Mouse (Mus musculus): Measurements from ENCODE around the gene Mst1. TPM values are rescaled to one million over a fixed set of nuclear protein-coding genes. Genes with fewer than 3 reads are reported as not detected.

The Mst1 gene
- polyA plus RNA-seq, 1 experiment from 2014 or later, result 0.81 TPM

DNA sequence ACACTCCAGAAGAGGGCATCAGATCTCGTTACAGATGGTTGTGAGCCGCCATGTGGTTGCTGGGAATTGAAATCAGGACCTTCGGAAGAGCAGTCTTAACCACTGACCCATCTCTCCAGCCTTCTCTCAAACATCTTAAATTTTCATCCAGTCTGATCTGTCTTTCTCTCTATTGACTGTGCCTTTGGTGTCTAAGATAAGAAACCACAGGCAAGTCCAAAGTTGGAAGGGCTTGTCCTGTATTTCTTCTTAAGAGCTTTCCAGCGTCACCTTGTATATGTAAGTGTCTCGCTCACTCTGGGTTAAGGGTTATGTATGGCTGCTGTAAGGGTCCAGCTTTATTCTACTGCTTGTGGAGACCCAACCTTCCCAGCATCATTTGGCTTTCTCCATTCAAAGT lies 51.3 kb downstream of the Mst1 start:
- 89% methylated on average over 5 of the region's 5 CpGs for WGBS

DNA sequence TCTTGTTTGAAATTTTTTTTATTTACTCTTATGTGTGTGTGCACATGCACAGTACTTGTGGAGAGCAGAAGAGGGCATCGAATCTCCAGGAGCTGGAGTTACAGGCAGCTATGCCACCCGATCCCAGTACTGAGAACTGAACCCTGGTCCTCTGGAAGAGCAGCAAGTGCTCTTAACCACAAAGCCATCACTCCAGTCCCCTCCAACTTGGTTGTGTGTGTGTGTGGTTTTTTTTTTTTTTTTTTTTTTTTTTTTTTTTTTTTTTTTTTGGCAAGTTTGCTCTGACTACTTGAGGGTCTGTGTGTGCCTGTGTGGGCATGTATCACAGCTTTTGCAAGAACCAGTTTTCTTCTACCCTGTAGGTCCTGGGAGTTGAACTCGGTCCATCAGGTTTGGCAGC lies 52.1 kb downstream of the Mst1 start:
- 0 out of 2 replicates have a peak, but pooled peaks cover 3% of the 10 kb centered on the region for H3K4me1 ChIP-seq

More for the DNA sequence above, 51.3 kb downstream of the Mst1 start:
- Histone ChIP-seq H3K4me3 (no peak overlapping the region), H3K9me3 (no peaks in the 10 kb centered on the region), H3K27ac (no peak overlapping the region), H3K36me3 (replicated peaks) (no peaks in the 10 kb centered on the region), H3K27me3 (ENCODE audit: poor library complexity, severe bottlenecking) (no peaks in the 10 kb centered on the region), H3K4me1 (no peaks in the 10 kb centered on the region)
- DNase-seq (ENCODE audit: extremely low spot score, low spot score), result no peak

DNA sequence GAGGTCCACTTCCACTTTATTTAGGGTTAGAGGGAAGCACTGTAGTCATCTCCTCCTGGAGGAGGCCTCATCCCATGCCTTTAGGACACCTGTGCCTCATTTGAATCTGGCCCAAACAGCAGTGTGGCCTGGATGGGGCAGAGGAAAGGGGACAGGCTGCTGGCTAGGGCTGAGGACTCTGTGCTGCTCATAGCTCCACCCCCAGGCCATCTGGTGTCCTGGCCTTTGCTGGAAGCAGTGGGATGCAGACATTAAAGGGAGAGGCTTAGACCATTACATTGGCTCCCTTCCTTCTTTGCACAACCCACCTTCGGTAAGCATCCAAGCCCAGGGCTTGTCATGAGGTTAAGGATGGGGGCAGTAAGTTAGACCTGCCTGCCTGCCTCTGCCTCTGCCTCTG lies 53.2 kb downstream of the Mst1 start:
- Histone ChIP-seq H3K27ac (no peak overlapping the region), H3K4me1 (0 out of 2 replicates have a peak, but pooled peaks cover 8% of the 10 kb centered on the region), H3K4me3 (no peak overlapping the region), H3K9me3 (no peaks in the 10 kb centered on the region), H3K36me3 (replicated peaks) (no peaks in the 10 kb centered on the region), H3K27me3 (ENCODE audit: poor library complexity, severe bottlenecking) (no peaks in the 10 kb centered on the region)
- DNase-seq (ENCODE audit: extremely low spot score, low spot score), result no peak
- 69% methylated on average over 1 of the region's 1 CpGs for WGBS

More for the DNA sequence above, 52.1 kb downstream of the Mst1 start:
- no peak overlapping the region for H3K4me3 ChIP-seq
- H3K9me3 ChIP-seq, result no peaks in the 10 kb centered on the region
- no peak for DNase-seq (ENCODE audit: extremely low spot score, low spot score)
- H3K27ac ChIP-seq, result no peak overlapping the region
- WGBS, result 92% methylated on average over 3 of the region's 3 CpGs
- H3K36me3 ChIP-seq (replicated peaks), result no peaks in the 10 kb centered on the region
- H3K27me3 ChIP-seq (ENCODE audit: poor library complexity, severe bottlenecking), result no peaks in the 10 kb centered on the region

Small RNA genes lying within 50 kb of the gene (microRNA-seq; reads per million reads assigned to microRNA genes)
- gene Gm47303 (not detected), gene Mir7088 (not detected)

Other genes starting within 250 kb of the Mst1 start
- 112 and 114 TPM in 2 replicates for gene Rbm6, start 207.2 kb upstream of the Mst1 start, polyA plus RNA-seq (2016; fragmentation: Nextera tagmentation; extraction: Ambion mirVana)
- 12.2 and 12.5 TPM in 2 replicates for gene Mon1a, start 192.3 kb upstream of the Mst1 start, polyA plus RNA-seq (2016; fragmentation: Nextera tagmentation; extraction: Ambion mirVana)
- gene Mst1r, start 173.6 kb upstream of the Mst1 start, polyA plus RNA-seq (2016; fragmentation: Nextera tagmentation; extraction: Ambion mirVana), result 0.49 and 0.60 TPM in 2 replicates
- gene Actl11, start 152.0 kb upstream of the Mst1 start, polyA plus RNA-seq (2016; fragmentation: Nextera tagmentation; extraction: Ambion mirVana), result not detected in 2 replicates
- 17.5 and 18.6 TPM in 2 replicates for gene Camkv, start 144.8 kb upstream of the Mst1 start, polyA plus RNA-seq (2016; fragmentation: Nextera tagmentation; extraction: Ambion mirVana)
- 40.8 and 46.3 TPM in 2 replicates for gene Traip, start 130.3 kb upstream of the Mst1 start, polyA plus RNA-seq (2016; fragmentation: Nextera tagmentation; extraction: Ambion mirVana)
- 6.8 and 10.0 TPM in 2 replicates for gene Uba7, start 104.9 kb upstream of the Mst1 start, polyA plus RNA-seq (2016; fragmentation: Nextera tagmentation; extraction: Ambion mirVana)
- gene Gm20661, start 97.4 kb upstream of the Mst1 start, polyA plus RNA-seq (2016; fragmentation: Nextera tagmentation; extraction: Ambion mirVana), result 0.92 and 1.4 TPM in 2 replicates
- 35.0 TPM in 2 replicates for gene Inka1, start 94.6 kb upstream of the Mst1 start, polyA plus RNA-seq (2016; fragmentation: Nextera tagmentation; extraction: Ambion mirVana)
- 1.7 and 2.7 TPM in 2 replicates for gene Cdhr4, start 87.9 kb upstream of the Mst1 start, polyA plus RNA-seq (2016; fragmentation: Nextera tagmentation; extraction: Ambion mirVana)
- not detected in 2 replicates for gene Gm20662, start 84.1 kb upstream of the Mst1 start, polyA plus RNA-seq (2016; fragmentation: Nextera tagmentation; extraction: Ambion mirVana)
- 50.8 and 53.0 TPM in 2 replicates for gene Ip6k1, start 77.9 kb upstream of the Mst1 start, polyA plus RNA-seq (2016; fragmentation: Nextera tagmentation; extraction: Ambion mirVana)
- gene Gmppb, start 31.2 kb upstream of the Mst1 start, polyA plus RNA-seq (2016; fragmentation: Nextera tagmentation; extraction: Ambion mirVana), result 25.5 and 27.9 TPM in 2 replicates
- gene Amigo3, start 27.3 kb upstream of the Mst1 start, polyA plus RNA-seq (2016; fragmentation: Nextera tagmentation; extraction: Ambion mirVana), result 2.3 and 3.4 TPM in 2 replicates
- gene Rnf123, start 2.9 kb downstream of the Mst1 start, polyA plus RNA-seq (2016; fragmentation: Nextera tagmentation; extraction: Ambion mirVana), result 32.8 and 36.2 TPM in 2 replicates
- 74.1 and 79.4 TPM in 2 replicates for gene Apeh, start 14.2 kb downstream of the Mst1 start, polyA plus RNA-seq (2016; fragmentation: Nextera tagmentation; extraction: Ambion mirVana)
- 0.82 and 1.2 TPM in 2 replicates for gene Bsn, start 109.9 kb downstream of the Mst1 start, polyA plus RNA-seq (2016; fragmentation: Nextera tagmentation; extraction: Ambion mirVana)
- 74.0 and 76.4 TPM in 2 replicates for gene Dag1, start 183.5 kb downstream of the Mst1 start, polyA plus RNA-seq (2016; fragmentation: Nextera tagmentation; extraction: Ambion mirVana)
- 31.6 and 34.3 TPM in 2 replicates for gene Nicn1, start 210.0 kb downstream of the Mst1 start, polyA plus RNA-seq (2016; fragmentation: Nextera tagmentation; extraction: Ambion mirVana)
- 34.8 and 40.0 TPM in 2 replicates for gene Amt, start 216.4 kb downstream of the Mst1 start, polyA plus RNA-seq (2016; fragmentation: Nextera tagmentation; extraction: Ambion mirVana)
- gene Rhoa, start 225.7 kb downstream of the Mst1 start, polyA plus RNA-seq (2016; fragmentation: Nextera tagmentation; extraction: Ambion mirVana), result 257 and 290 TPM in 2 replicates
- gene Tcta, start 225.7 kb downstream of the Mst1 start, polyA plus RNA-seq (2016; fragmentation: Nextera tagmentation; extraction: Ambion mirVana), result 13.4 and 13.8 TPM in 2 replicates